ENCODE assay signal across 9 mouse cellular contexts in the genomic region with DNA sequence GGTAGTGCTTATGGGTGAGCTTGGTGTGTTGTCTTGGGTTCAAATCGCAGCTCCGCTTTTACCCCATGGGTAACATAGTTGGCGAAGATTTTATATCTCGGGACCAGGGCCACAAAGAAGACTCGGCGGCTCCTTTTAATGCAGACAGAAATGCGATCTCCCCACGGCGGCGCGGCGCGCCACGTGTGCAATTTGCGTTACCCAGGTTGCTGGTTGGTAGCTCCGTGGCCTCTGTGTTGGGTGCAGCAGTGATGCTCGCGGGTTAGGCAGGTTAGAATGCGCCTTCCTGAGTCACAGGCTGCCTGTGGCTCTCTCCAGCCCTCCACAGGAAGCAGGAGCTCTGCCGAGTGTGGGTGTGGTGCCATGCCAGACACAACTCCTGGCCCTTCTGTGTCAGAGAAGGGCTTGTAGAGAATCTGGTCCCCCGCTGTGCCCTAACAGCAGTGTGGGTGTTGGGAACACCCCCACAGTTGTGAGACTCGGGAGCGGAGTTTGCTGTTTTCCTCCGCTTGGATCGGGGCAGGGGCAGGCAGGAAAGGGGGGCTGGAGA. TPM values are rescaled to one million over a fixed set of nuclear protein-coding genes. Genes with fewer than 3 reads are reported as not detected.
DNase-seq lines count a peak whose midpoint lies in the region; ATAC-seq lines count a peak whose summit lies in the region.
"Had no signal": no experiment of that assay in that cellular context is flagged by ENCODE, and none has a peak within 500 bp of the region (broad histone marks: within the 10 kb centered on the region; RNA-seq: fewer than 3 reads in every experiment).

No protein-coding gene starts in this region.

- H3K36me3 ChIP-seq in kidney, embryonic 15.5 days, result no peaks in the 10 kb centered on the region
- H3K36me3 ChIP-seq in embryonic facial prominence, embryonic 10.5 days (replicated peaks), result no peaks in the 10 kb centered on the region
- no peaks in the 10 kb centered on the region for H3K36me3 ChIP-seq in intestine, embryonic 15.5 days
- no peaks in the 10 kb centered on the region for H3K36me3 ChIP-seq in neural tube, embryonic 11.5 days (ENCODE audit: control insufficient read depth, insufficient read depth, low read length)

- no peak overlapping the region for H3K27ac ChIP-seq in kidney, embryonic 15.5 days
- H3K27ac ChIP-seq in embryonic facial prominence, embryonic 10.5 days (replicated peaks), result peak overlapping the region; percentile 41; the same call in 1 of the 2 replicates
- H3K27ac ChIP-seq in intestine, embryonic 15.5 days, result 0 out of 2 replicates have a peak overlapping the region, but pooled peaks have one; percentile 22
- H3K27ac ChIP-seq in neural tube, embryonic 11.5 days (ENCODE audit: low read depth, low read length), result no peak overlapping the region

- 11% methylated on average over 25 of the region's 25 CpGs for WGBS in kidney, embryonic 15.5 days
- 7% methylated on average over 25 of the region's 25 CpGs for WGBS in embryonic facial prominence, embryonic 10.5 days
- WGBS in intestine, embryonic 15.5 days, result 15% methylated on average over 25 of the region's 25 CpGs
- WGBS in neural tube, embryonic 11.5 days, result 12% methylated on average over 25 of the region's 25 CpGs

- H3K9ac ChIP-seq in kidney, embryonic 15.5 days, result peak overlapping the region; percentile 9; the same call in 1 of the 2 replicates
- peak overlapping the region; percentile 42; the same call in 1 of the 2 replicates for H3K9ac ChIP-seq in intestine, embryonic 15.5 days
- H3K9ac ChIP-seq in neural tube, embryonic 11.5 days (ENCODE audit: low read length), result no peak overlapping the region; the same call in 1 of the 2 replicates

- ATAC-seq in kidney, embryonic 15.5 days (replicated peaks; ENCODE audit: low FRiP score), result no peak
- no peak for ATAC-seq in intestine, embryonic 15.5 days
- ATAC-seq in neural tube, embryonic 11.5 days (ENCODE audit: insufficient read depth, low FRiP score, low TSS enrichment), result no peak

- H3K4me1 ChIP-seq in kidney, embryonic 15.5 days, result peaks cover 34% of the 10 kb centered on the region
- H3K4me1 ChIP-seq in embryonic facial prominence, embryonic 10.5 days, result peaks cover 33% of the 10 kb centered on the region
- H3K4me1 ChIP-seq in intestine, embryonic 15.5 days (replicated peaks), result peaks cover 34% of the 10 kb centered on the region
- peaks cover 10% of the 10 kb centered on the region; the same call in 1 of the 2 replicates for H3K4me1 ChIP-seq in neural tube, embryonic 11.5 days (ENCODE audit: control insufficient read depth, insufficient read depth, low read length)

- H3K4me2 ChIP-seq in kidney, embryonic 15.5 days, result peak overlapping the region; percentile 70
- H3K4me2 ChIP-seq in intestine, embryonic 15.5 days (replicated peaks), result peak overlapping the region; percentile 72
- peak overlapping the region; percentile 55 for H3K4me2 ChIP-seq in neural tube, embryonic 11.5 days (ENCODE audit: low read depth)

- H3K27me3 ChIP-seq in kidney, embryonic 15.5 days, result peaks cover 47% of the 10 kb centered on the region
- peaks cover 57% of the 10 kb centered on the region for H3K27me3 ChIP-seq in embryonic facial prominence, embryonic 10.5 days (replicated peaks; ENCODE audit: low read depth, poor library complexity, severe bottlenecking)
- peaks cover 20% of the 10 kb centered on the region; the same call in 1 of the 2 replicates for H3K27me3 ChIP-seq in intestine, embryonic 15.5 days (replicated peaks)
- H3K27me3 ChIP-seq in neural tube, embryonic 11.5 days (ENCODE audit: control insufficient read depth, insufficient read depth, low read length), result peaks cover 26% of the 10 kb centered on the region

- H3K4me3 ChIP-seq in kidney, embryonic 15.5 days (replicated peaks), result peak overlapping the region; percentile 43
- peak overlapping the region; percentile 59 for H3K4me3 ChIP-seq in embryonic facial prominence, embryonic 10.5 days
- peak overlapping the region; percentile 32 for H3K4me3 ChIP-seq in intestine, embryonic 15.5 days (replicated peaks)
- H3K4me3 ChIP-seq in neural tube, embryonic 11.5 days (ENCODE audit: low read depth, low read length), result peak overlapping the region; percentile 20

- DNase-seq in kidney, postnatal 10 days, result no peak
- DNase-seq in embryonic facial prominence, embryonic 10.5 days (ENCODE audit: low spot score), result peak; percentile 45
- DNase-seq in neural tube, embryonic 11.5 days (ENCODE audit: low spot score), result no peak
- DNase-seq in layer of hippocampus, postnatal 10 days (ENCODE audit: low spot score in 2 of 2), result no peak
- no peak for DNase-seq in left cerebral cortex, adult 9 months (ENCODE audit: low spot score in 2 of 2)
- no peak for DNase-seq in adrenal gland, adult 2 months

- H3K9me3 ChIP-seq in kidney, embryonic 15.5 days (replicated peaks), result peaks cover 9% of the 10 kb centered on the region; the same call in 1 of the 2 replicates
- 0 out of 2 replicates have a peak, but pooled peaks cover 5% of the 10 kb centered on the region for H3K9me3 ChIP-seq in embryonic facial prominence, embryonic 10.5 days
- no peaks in the 10 kb centered on the region for H3K9me3 ChIP-seq in intestine, embryonic 15.5 days
- H3K9me3 ChIP-seq in neural tube, embryonic 11.5 days (ENCODE audit: control insufficient read depth, low read length), result no peaks in the 10 kb centered on the region

RNA-seq across cellular contexts. Expression of a gene that starts 0.8 kb away (rescaled TPM):
- polyA plus RNA-seq in kidney, embryonic 15.5 days (2015; fragmentation: Nextera tagmentation; extraction: Ambion mirVana), result 1.1 and 1.6 TPM in 2 replicates
- polyA plus RNA-seq in embryonic facial prominence, embryonic 10.5 days (2016; fragmentation: Nextera tagmentation; extraction: Ambion mirVana), result 0.53 and 0.82 TPM in 2 replicates
- polyA plus RNA-seq in intestine, embryonic 15.5 days (2015; fragmentation: Nextera tagmentation; extraction: Ambion mirVana), result 4.5 and 4.6 TPM in 2 replicates
- polyA plus RNA-seq in neural tube, embryonic 11.5 days (2014; fragmentation: Nextera tagmentation; extraction: Ambion mirVana), result 0.17 and 0.37 TPM in 2 replicates
- total RNA-seq in layer of hippocampus, postnatal 10 days (2021), result under 1 TPM; 0.57 to 0.60 TPM
- 10 to 100 TPM; 12.3 to 12.4 TPM for total RNA-seq in adrenal gland, adult 2 months (2021)
- 4.1 and 6.4 TPM in 2 replicates for polyA plus RNA-seq in adrenal gland, adult 2 months (2012; rRNA removed)
- total RNA-seq: monocyte, adult 5-6 weeks had no signal

RNA-seq across cellular contexts. Expression of a gene that starts 39.1 kb away (rescaled TPM):
- 0.12 TPM in 1 of 2 replicates, not detected in the other for polyA plus RNA-seq in kidney, embryonic 15.5 days (2015; fragmentation: Nextera tagmentation; extraction: Ambion mirVana)
- 0.11 and 0.15 TPM in 2 replicates for polyA plus RNA-seq in embryonic facial prominence, embryonic 10.5 days (2016; fragmentation: Nextera tagmentation; extraction: Ambion mirVana)
- polyA plus RNA-seq in intestine, embryonic 15.5 days (2015; fragmentation: Nextera tagmentation; extraction: Ambion mirVana), result 0.31 and 0.37 TPM in 2 replicates
- polyA plus RNA-seq in neural tube, embryonic 11.5 days (2014; fragmentation: Nextera tagmentation; extraction: Ambion mirVana), result 0.23 TPM in 1 of 2 replicates, not detected in the other
- total RNA-seq in layer of hippocampus, postnatal 10 days (2021), result not detected
- total RNA-seq in adrenal gland, adult 2 months (2021), result not detected
- 0.24 and 0.36 TPM in 2 replicates for polyA plus RNA-seq in adrenal gland, adult 2 months (2012; rRNA removed)
- total RNA-seq: monocyte, adult 5-6 weeks had no signal

Comparison
In these comparisons a context has a peak if more than half of its experiments do, and no peak if none do; other contexts are left out.
1. H3K27ac ChIP-seq: peak in embryonic facial prominence, embryonic 10.5 days (single experiment) and intestine, embryonic 15.5 days (single experiment); none in kidney, embryonic 15.5 days (single experiment) and neural tube, embryonic 11.5 days (single experiment).
2. Peak in every context shown above with its lines, with median percentiles within 50 percentile points of each other: H3K4me2 ChIP-seq and H3K4me3 ChIP-seq.